Mouse (Mus musculus) neural tube, embryonic 11.5 days (tissue): Measurements from ENCODE around the gene Mtif2. TPM values are rescaled to one million over a fixed set of nuclear protein-coding genes. Genes with fewer than 3 reads are reported as not detected.

Experiments
- ATAC-seq: fragments of 200-750 bp; cut with Nextera tagmentation; 2 replicates; pipeline ENCODE4 v1.8.0; 2017; ENCODE audit warnings: moderate number of reproducible peaks, mild to moderate bottlenecking, moderate TSS enrichment, moderate library complexity; ENCODE audit not compliant: insufficient read depth, low FRiP score, low TSS enrichment
- DNase-seq: peaks from one replicate; pipeline ENCODE4 v3.0.0-alpha.2; 2015; ENCODE audit warnings: low spot score
- H3K27ac ChIP-seq: fragments of 300-500 bp; sonication (generic); 2 replicates; pipeline ENCODE4 v1.5.1; 2014; ENCODE audit warnings: low read depth, mild to moderate bottlenecking, low read length
- H3K27me3 ChIP-seq: fragments of 300-500 bp; sonication (generic); 2 replicates; pipeline ENCODE4 v1.6.1; 2014; ENCODE audit warnings: mild to moderate bottlenecking, low read length, mixed read lengths; ENCODE audit not compliant: control insufficient read depth, insufficient read depth
- H3K36me3 ChIP-seq: fragments of 300-500 bp; sonication (generic); 2 replicates; pipeline ENCODE4 v1.6.1; 2014; ENCODE audit warnings: mild to moderate bottlenecking, low read length, moderate library complexity, mixed read lengths; ENCODE audit not compliant: control insufficient read depth, insufficient read depth
- H3K4me1 ChIP-seq: fragments of 300-500 bp; sonication (generic); 2 replicates; pipeline ENCODE4 v1.6.1; 2014; ENCODE audit warnings: low read length, mixed read lengths; ENCODE audit not compliant: control insufficient read depth, insufficient read depth
- H3K4me2 ChIP-seq: fragments of 300-500 bp; sonication (generic); 2 replicates; pipeline ENCODE4 v1.6.1; 2014; ENCODE audit warnings: low read depth, mild to moderate bottlenecking, moderate library complexity
- H3K4me3 ChIP-seq: fragments of 300-500 bp; sonication (generic); 2 replicates; pipeline ENCODE4 v1.5.1; 2014; ENCODE audit warnings: low read depth, low read length
- H3K9ac ChIP-seq: fragments of 300-500 bp; sonication (generic); 2 replicates; pipeline ENCODE4 v1.6.1; 2014; ENCODE audit warnings: mild to moderate bottlenecking, low read length
- H3K9me3 ChIP-seq: fragments of 300-500 bp; sonication (generic); 2 replicates; pipeline ENCODE4 v1.6.1; 2016; ENCODE audit warnings: low read length; ENCODE audit not compliant: control insufficient read depth
- WGBS: fragments of 180-500 bp; shearing (Covaris S2); extraction: QIAGEN DNeasy Blood & Tissue Kit; methylation state at CpG from one replicate; pipeline ENCODE4 v1.1.7; 2014; 5-methylcytosine and 5-hydroxymethylcytosine counted together
- polyA plus RNA-seq: library from polyadenylated mRNA; unstranded; fragments of >200 nt; fragmentation: Nextera tagmentation; extraction: Ambion mirVana; gene quantifications from 2 replicates; pipeline ENCODE4 v1.2.1, GENCODE M21; 2014

Mtif2 gene
- polyA plus RNA-seq, 1 experiment from 2014 or later = 41.9 TPM

DNA sequence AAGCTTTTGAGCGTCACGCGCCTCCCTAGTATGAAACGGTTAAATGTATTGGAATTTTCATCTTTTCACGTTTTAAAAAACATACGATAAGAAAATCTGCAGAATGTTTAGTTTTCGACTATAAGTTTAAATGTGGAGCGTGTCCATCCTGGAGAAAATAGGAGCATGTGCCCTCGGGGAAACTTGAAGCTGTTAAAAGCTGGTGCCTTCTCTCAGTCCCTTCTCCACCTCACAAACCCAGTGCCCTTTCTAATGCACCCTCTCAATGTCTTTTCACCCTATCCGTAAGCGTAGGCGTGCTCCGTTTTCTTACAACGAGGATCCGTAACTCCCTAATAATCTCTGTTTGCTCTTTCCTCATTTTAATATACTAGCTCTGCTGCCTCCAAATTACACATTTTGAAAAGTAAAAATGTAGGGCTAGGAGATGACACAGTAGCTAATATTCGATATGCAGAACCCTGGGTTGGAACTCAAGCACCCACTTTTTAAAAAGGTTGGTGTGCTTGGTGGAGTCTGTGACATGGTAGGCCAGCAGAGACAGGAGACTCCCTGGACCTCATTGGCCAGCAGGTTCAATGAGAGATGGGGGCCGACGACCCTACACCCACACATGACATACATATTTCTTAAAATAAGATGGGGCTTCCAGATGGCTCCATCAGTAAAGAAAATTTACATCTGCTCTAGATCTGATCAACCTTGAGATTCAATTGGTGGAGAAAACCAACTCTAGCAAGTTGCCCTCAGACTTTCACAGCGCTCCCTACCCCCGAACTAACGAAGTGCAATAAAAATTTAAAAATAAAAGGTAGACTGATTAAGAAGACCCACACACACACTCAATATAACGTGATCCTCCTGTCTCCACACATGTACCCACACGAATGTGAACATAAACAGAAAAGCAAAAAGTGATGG is 22.6 kb downstream of the Mtif2 start:
- Histone ChIP-seq H3K4me3 (peak overlapping the region; percentile 79), H3K4me1 (no peaks in the 10 kb centered on the region), H3K9ac (peak overlapping the region; percentile 91), H3K27me3 (no peaks in the 10 kb centered on the region), H3K27ac (no peak overlapping the region), H3K36me3 (peaks cover 8% of the 10 kb centered on the region), H3K4me2 (peak overlapping the region; percentile 57), H3K9me3 (no peaks in the 10 kb centered on the region)
- peak; percentile 18; the same call in 1 of the 2 replicates for ATAC-seq
- DNase-seq = peak; percentile 12
- 26% methylated on average over 23 of the region's 23 CpGs for WGBS

DNA sequence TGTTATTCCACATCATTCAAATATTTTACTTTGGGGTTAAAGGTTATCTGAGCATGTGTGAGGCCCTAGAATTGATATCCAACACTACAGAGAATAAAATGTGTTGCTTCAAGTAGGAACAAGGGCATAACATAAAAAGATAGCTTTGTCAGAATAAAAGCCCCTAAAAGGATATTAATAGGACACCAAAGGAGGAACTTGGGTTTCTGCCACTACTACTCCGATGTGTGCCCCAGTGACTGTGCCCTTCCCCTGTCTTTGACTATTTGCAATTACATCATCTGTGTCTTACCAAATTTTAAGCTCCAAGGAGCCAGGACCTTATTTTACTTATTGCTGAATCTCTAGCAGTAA is 23.2 kb downstream of the Mtif2 start:
- Histone ChIP-seq H3K36me3 (peaks cover 4% of the 10 kb centered on the region; the same call in 1 of the 2 replicates), H3K4me3 (no peak overlapping the region), H3K4me2 (no peak overlapping the region), H3K27me3 (no peaks in the 10 kb centered on the region), H3K9me3 (no peaks in the 10 kb centered on the region), H3K27ac (no peak overlapping the region), H3K4me1 (no peaks in the 10 kb centered on the region), H3K9ac (no peak overlapping the region)
- ATAC-seq (no peak), DNase-seq (no peak)
- 100% methylated on average over 1 of the region's 1 CpGs for WGBS

DNA sequence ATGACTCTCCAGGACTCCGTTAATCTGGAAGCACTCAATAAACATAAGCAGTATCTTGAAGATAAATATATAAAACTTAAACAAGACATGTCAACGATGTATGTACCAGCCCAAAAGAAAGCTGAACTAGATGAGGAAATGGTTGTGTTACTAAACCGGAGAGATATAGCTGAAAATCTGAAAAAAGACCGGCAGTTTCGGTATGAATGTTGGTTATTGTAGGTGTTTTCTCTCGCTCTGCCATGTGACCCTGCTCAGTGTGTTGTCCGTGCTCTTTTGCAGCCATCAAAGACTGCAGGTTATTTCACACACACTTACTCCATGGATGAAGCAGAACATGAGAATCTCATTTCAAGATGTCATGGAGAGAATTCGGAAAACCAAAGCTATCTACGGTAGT is 34.2 kb downstream of the Mtif2 start:
- WGBS = 89% methylated on average over 9 of the region's 9 CpGs
- no peak for ATAC-seq
- H3K36me3 ChIP-seq = no peaks in the 10 kb centered on the region
- no peak overlapping the region for H3K4me3 ChIP-seq
- H3K27ac ChIP-seq = no peak overlapping the region
- no peak overlapping the region for H3K4me2 ChIP-seq
- no peaks in the 10 kb centered on the region for H3K4me1 ChIP-seq
- H3K27me3 ChIP-seq = no peaks in the 10 kb centered on the region
- no peak overlapping the region for H3K9ac ChIP-seq
- H3K9me3 ChIP-seq = no peaks in the 10 kb centered on the region
- DNase-seq = no peak

DNA sequence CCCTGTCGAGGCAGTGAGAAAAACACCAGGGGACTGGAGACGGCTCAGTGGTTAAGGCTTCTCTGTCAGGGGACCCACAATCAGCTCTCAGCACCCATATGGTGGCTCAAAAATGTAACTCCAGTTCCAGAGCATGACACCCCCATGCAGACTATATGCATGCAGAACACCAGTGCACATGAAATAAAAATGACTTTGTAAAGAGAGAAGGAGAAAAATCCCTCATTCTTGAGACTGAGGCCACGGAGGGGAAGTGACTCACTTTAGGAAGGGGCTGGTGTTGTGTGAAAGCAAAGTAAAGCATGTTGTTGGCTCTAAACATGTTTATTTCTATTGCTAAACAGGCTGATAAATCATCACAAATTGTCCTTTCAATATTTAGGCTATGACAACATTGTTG is 34.8 kb downstream of the Mtif2 start:
- Histone ChIP-seq H3K4me1 (no peaks in the 10 kb centered on the region), H3K9me3 (no peaks in the 10 kb centered on the region), H3K4me3 (no peak overlapping the region), H3K4me2 (no peak overlapping the region), H3K27ac (no peak overlapping the region), H3K36me3 (no peaks in the 10 kb centered on the region), H3K27me3 (no peaks in the 10 kb centered on the region), H3K9ac (no peak overlapping the region)
- DNase-seq (no peak), ATAC-seq (no peak)
- WGBS = 90% methylated on average over 3 of the region's 3 CpGs

DNA sequence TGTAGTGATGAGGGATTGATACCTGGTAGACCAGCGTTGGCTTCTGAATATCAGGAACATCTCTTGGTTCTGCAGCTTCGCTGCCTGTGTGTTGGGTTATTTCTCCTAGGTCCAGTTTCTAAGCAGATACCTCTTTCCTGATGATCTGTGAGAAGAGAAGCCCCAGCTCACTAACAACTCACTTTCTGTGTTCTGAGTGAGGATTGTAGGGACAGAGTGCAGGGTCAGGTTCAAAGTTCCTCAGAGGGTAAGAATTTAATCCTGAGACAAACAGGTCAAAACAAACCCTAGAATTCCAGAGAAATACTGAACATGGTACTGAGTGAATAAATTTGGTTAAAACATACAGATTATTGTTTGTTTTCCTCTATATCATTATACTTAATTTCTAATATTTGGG is 37.2 kb downstream of the Mtif2 start:
- WGBS = 87% methylated on average over 2 of the region's 2 CpGs
- no peak for ATAC-seq
- Histone ChIP-seq H3K27me3 (no peaks in the 10 kb centered on the region), H3K4me1 (no peaks in the 10 kb centered on the region), H3K27ac (no peak overlapping the region), H3K36me3 (no peaks in the 10 kb centered on the region), H3K4me3 (no peak overlapping the region), H3K9me3 (no peaks in the 10 kb centered on the region), H3K4me2 (no peak overlapping the region), H3K9ac (no peak overlapping the region)
- no peak for DNase-seq

GRCm38 (mm10) chr11:29571536-29571935 is 45.3 kb downstream of the Mtif2 start:
- H3K27me3 ChIP-seq = no peaks in the 10 kb centered on the region
- 74% methylated on average over 3 of the region's 3 CpGs for WGBS
- H3K4me1 ChIP-seq = no peaks in the 10 kb centered on the region
- no peak overlapping the region for H3K9ac ChIP-seq
- no peaks in the 10 kb centered on the region for H3K36me3 ChIP-seq
- no peak overlapping the region for H3K4me3 ChIP-seq
- H3K27ac ChIP-seq = no peak overlapping the region
- ATAC-seq (no peak), DNase-seq (no peak)
- H3K4me2 ChIP-seq = no peak overlapping the region
- H3K9me3 ChIP-seq = no peaks in the 10 kb centered on the region

- Histone ChIP-seq H3K36me3 (no peaks in the 10 kb centered on the region), H3K4me1 (no peaks in the 10 kb centered on the region), H3K9ac (no peak overlapping the region), H3K4me3 (no peak overlapping the region), H3K4me2 (no peak overlapping the region), H3K27ac (no peak overlapping the region), H3K27me3 (no peaks in the 10 kb centered on the region), H3K9me3 (no peaks in the 10 kb centered on the region)
- ATAC-seq = no peak
- WGBS = 83% methylated on average over 2 of the region's 2 CpGs
- DNase-seq = no peak
Observed at GRCm38 (mm10) chr11:29572656-29573055, 46.4 kb downstream of the Mtif2 start.

GRCm38 (mm10) chr11:29579610-29580009 is 53.4 kb downstream of the Mtif2 start:
- Histone ChIP-seq H3K9ac (no peak overlapping the region), H3K27ac (no peak overlapping the region), H3K9me3 (no peaks in the 10 kb centered on the region), H3K4me2 (no peak overlapping the region), H3K4me1 (no peaks in the 10 kb centered on the region), H3K27me3 (no peaks in the 10 kb centered on the region), H3K4me3 (no peak overlapping the region), H3K36me3 (no peaks in the 10 kb centered on the region)
- DNase-seq (no peak), ATAC-seq (no peak)
